Mouse (Mus musculus): Measurements from ENCODE around the gene Btbd11. TPM values are rescaled to one million over a fixed set of nuclear protein-coding genes. Genes with fewer than 3 reads are reported as not detected.

The Btbd11 gene
- polyA plus RNA-seq, 1 experiment from 2014 or later = 8.3 TPM

DNA sequence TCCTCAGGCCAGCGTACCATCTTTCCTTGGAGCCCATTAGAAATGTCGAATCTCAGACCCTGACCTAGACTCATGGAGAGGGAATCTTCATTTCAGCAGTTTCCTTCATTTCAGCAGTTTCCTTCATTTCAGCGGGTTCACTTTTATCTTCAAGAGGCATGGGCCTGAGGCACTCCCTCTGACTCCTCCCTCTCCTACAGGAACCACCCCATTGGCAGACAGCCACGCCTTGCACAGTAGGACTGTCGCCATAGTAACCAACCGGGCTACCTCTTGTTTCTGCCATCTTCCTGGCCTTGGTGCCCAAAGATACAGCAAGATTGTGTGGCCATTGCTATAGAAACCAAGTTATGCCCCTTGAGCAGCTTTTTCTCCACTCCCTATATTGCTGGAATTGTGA, 205.4 kb downstream of the Btbd11 start:
- H3K9me3 ChIP-seq (ENCODE audit: control insufficient read depth, low read length) = no peaks in the 10 kb centered on the region
- H3K27me3 ChIP-seq (ENCODE audit: control insufficient read depth, insufficient read depth, low read length) = no peaks in the 10 kb centered on the region
- WGBS = 48% methylated on average over 6 of the region's 6 CpGs
- peak; percentile 25 for DNase-seq (ENCODE audit: low spot score)
- ATAC-seq (ENCODE audit: low FRiP score) = no peak; the same call in 1 of the 2 replicates
- H3K4me2 ChIP-seq (replicated peaks; ENCODE audit: low read depth, low read length) = no peak overlapping the region
- H3K27ac ChIP-seq (ENCODE audit: low read depth, low read length) = no peak overlapping the region
- no peak overlapping the region for H3K9ac ChIP-seq (ENCODE audit: low read depth, low read length)
- H3K4me3 ChIP-seq (ENCODE audit: low read depth, low read length) = no peak overlapping the region
- no peaks in the 10 kb centered on the region for H3K4me1 ChIP-seq (replicated peaks; ENCODE audit: control insufficient read depth, insufficient read depth, low read length)
- H3K36me3 ChIP-seq (ENCODE audit: control insufficient read depth, insufficient read depth, low read length) = no peaks in the 10 kb centered on the region

DNA sequence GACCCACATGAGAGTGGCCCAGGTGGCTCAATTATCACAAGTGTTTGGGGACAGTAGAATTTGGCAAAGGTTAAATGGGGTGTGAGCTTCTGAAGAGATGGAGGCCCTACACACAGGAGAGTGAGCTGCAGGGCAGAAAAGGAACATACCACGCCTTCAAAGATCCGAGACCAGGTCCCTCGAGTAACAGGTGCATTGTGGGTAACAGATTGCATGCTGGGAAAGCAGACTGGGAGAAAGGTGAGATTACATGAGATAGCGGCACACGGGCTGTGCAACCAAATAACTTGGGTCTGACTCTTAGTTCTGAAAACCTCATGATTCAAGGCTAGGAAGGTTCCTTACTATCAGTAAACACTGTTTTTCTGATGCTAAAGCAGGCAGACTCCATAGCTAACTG, 209.7 kb downstream of the Btbd11 start:
- no peak overlapping the region for H3K4me2 ChIP-seq (replicated peaks; ENCODE audit: low read depth, low read length)
- WGBS = 90% methylated on average over 5 of the region's 5 CpGs
- ATAC-seq (ENCODE audit: low FRiP score) (no peak), DNase-seq (ENCODE audit: low spot score) (no peak)
- H3K9ac ChIP-seq (ENCODE audit: low read depth, low read length) = no peak overlapping the region
- no peaks in the 10 kb centered on the region for H3K4me1 ChIP-seq (replicated peaks; ENCODE audit: control insufficient read depth, insufficient read depth, low read length)
- H3K4me3 ChIP-seq (ENCODE audit: low read depth, low read length) = no peak overlapping the region
- H3K27ac ChIP-seq (ENCODE audit: low read depth, low read length) = no peak overlapping the region
- no peaks in the 10 kb centered on the region for H3K9me3 ChIP-seq (ENCODE audit: control insufficient read depth, low read length)
- no peaks in the 10 kb centered on the region for H3K27me3 ChIP-seq (ENCODE audit: control insufficient read depth, insufficient read depth, low read length)
- no peaks in the 10 kb centered on the region for H3K36me3 ChIP-seq (ENCODE audit: control insufficient read depth, insufficient read depth, low read length)

DNA sequence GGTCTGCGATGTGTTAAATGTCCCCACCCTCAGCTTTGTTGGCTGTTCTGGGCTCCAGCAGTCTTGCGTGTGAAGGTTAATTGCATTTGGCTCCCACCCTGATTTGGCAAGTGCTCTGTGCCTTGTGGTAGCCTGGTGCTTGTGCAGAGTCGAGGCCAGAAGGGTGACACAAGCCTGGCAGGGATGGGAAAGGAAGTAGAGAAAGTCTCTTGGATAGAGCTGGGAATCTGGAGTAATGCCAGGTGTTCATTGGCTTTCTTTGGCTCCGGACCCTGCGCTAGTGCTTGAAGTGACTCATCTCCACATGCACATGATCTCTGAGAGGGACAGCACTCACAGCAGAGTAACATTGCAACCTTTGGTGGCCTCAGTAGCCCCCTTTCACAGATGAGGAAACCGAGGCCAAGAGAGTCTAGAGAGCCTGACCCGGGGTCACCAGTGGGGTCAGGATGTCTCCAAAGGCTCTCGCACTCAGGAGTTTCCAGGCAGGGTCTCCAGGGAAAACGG, 211.5 kb downstream of the Btbd11 start:
- H3K27me3 ChIP-seq (ENCODE audit: control insufficient read depth, insufficient read depth, low read length) = no peaks in the 10 kb centered on the region

DNA sequence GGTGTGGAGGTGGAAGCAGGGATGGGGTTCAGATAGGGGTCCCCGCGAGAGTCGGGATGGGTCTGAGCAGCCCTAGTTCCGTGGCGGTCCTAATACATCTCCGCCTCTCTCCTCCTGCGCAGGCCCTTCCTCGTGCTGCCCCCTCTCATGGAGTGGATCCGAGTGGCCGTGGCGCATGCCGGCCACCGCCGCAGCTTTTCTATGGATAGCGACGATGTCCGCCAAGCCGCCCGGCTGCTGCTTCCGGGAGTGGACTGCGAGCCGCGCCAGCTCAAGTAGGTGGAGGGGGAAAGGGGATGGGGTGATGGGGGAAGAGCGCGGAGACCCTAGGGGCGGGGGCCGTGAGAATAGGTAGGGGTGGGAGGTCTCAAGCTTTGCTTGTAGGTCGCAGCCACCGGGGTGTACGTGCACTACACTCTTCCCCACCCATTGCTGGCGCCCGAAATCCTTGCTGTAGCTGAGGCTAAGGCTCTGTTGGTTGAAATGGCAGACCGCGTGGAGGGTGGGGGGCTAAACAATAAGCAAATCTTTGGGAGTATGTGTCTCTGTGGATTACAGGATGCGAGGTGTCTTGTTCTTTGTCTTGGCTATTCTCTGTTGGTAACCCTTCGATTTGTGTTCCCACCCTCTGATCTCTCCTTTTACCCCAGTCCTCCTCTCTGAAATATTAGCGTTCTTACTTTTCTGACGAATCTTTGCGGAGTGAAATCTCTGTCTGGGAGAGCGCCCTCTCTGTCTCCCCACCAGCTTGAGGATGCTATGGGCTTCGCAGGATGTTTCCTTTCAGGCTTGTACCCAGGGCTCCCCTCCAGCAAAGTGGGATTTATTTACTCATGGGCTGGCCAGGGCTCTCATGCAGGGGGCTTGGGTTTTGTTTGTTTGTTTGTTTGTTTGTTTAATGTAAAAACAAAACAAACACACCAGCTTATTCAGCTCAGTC, 212.3 kb downstream of the Btbd11 start:
- Histone ChIP-seq H3K27me3 (ENCODE audit: control insufficient read depth, insufficient read depth, low read length) (no peaks in the 10 kb centered on the region), H3K9ac (ENCODE audit: low read depth, low read length) (peak overlapping the region; percentile 81), H3K4me2 (replicated peaks; ENCODE audit: low read depth, low read length) (peak overlapping the region; percentile 81), H3K27ac (ENCODE audit: low read depth, low read length) (no peak overlapping the region), H3K4me3 (ENCODE audit: low read depth, low read length) (peak overlapping the region; percentile 47), H3K36me3 (ENCODE audit: control insufficient read depth, insufficient read depth, low read length) (no peaks in the 10 kb centered on the region), H3K4me1 (replicated peaks; ENCODE audit: control insufficient read depth, insufficient read depth, low read length) (no peaks in the 10 kb centered on the region), H3K9me3 (ENCODE audit: control insufficient read depth, low read length) (no peaks in the 10 kb centered on the region)
- DNase-seq (ENCODE audit: low spot score) = peak; percentile 71
- ATAC-seq (ENCODE audit: low FRiP score) = peak; percentile 81
- WGBS = under 1% methylated on average over 25 of the region's 41 CpGs

More for the DNA sequence above, 211.5 kb downstream of the Btbd11 start:
- H3K9me3 ChIP-seq (ENCODE audit: control insufficient read depth, low read length) = no peaks in the 10 kb centered on the region
- peak overlapping the region; percentile 81 for H3K4me2 ChIP-seq (replicated peaks; ENCODE audit: low read depth, low read length)
- H3K9ac ChIP-seq (ENCODE audit: low read depth, low read length) = peak overlapping the region; percentile 81; the same call in 1 of the 2 replicates
- DNase-seq (ENCODE audit: low spot score) (no peak), ATAC-seq (ENCODE audit: low FRiP score) (peak; percentile 48)
- H3K4me1 ChIP-seq (replicated peaks; ENCODE audit: control insufficient read depth, insufficient read depth, low read length) = no peaks in the 10 kb centered on the region
- 40% methylated on average over 9 of the region's 9 CpGs for WGBS
- no peak overlapping the region for H3K27ac ChIP-seq (ENCODE audit: low read depth, low read length)
- H3K36me3 ChIP-seq (ENCODE audit: control insufficient read depth, insufficient read depth, low read length) = no peaks in the 10 kb centered on the region
- peak overlapping the region; percentile 47 for H3K4me3 ChIP-seq (ENCODE audit: low read depth, low read length)

DNA sequence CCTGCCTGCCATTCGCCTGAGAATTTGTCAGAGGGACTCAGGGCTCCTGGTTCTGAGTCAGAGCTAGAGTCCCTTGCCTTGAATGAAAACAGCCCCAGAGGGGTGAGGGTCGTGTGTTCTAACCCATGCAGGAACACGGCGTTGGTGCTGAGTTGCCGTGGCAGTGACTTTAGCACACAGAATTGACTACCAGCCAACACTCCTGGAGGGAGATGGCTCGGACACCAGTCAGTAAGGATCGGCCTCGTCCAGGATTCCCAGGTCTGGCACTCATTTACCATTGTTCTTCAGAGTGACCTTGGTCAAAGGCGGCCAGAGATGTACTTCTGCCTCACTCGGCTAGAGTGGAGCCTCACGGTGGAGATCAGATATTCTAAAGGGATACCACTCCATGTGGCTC, 215.9 kb downstream of the Btbd11 start:
- Histone ChIP-seq H3K27ac (ENCODE audit: low read depth, low read length) (no peak overlapping the region), H3K9me3 (ENCODE audit: control insufficient read depth, low read length) (no peaks in the 10 kb centered on the region), H3K36me3 (ENCODE audit: control insufficient read depth, insufficient read depth, low read length) (no peaks in the 10 kb centered on the region), H3K4me2 (replicated peaks; ENCODE audit: low read depth, low read length) (no peak overlapping the region), H3K9ac (ENCODE audit: low read depth, low read length) (no peak overlapping the region), H3K4me3 (ENCODE audit: low read depth, low read length) (no peak overlapping the region), H3K27me3 (ENCODE audit: control insufficient read depth, insufficient read depth, low read length) (no peaks in the 10 kb centered on the region), H3K4me1 (replicated peaks; ENCODE audit: control insufficient read depth, insufficient read depth, low read length) (no peaks in the 10 kb centered on the region)
- 80% methylated on average over 11 of the region's 11 CpGs for WGBS
- DNase-seq (ENCODE audit: low spot score) = no peak
- ATAC-seq (ENCODE audit: low FRiP score) = no peak

DNA sequence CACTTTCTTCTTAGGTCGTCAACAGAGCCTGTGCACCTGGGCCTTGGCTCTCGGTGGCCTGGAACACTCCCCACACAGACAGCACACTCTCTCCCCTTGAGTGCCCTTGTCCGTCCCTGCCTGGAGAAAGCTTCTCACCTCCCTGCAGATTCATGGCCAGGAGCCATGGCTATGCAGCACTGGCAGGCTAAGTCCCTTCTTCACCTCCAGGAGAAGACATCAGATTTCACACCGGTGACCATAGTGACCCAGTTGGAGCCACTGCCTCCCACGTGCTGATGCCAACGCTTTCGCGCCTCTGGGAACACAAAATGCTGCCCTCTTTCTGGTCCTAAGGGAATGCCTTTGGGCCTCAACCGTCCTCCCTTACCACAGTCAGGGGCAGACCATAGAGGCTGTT, 217.9 kb downstream of the Btbd11 start:
- Histone ChIP-seq H3K4me2 (replicated peaks; ENCODE audit: low read depth, low read length) (no peak overlapping the region), H3K27me3 (ENCODE audit: control insufficient read depth, insufficient read depth, low read length) (no peaks in the 10 kb centered on the region), H3K4me1 (replicated peaks; ENCODE audit: control insufficient read depth, insufficient read depth, low read length) (no peaks in the 10 kb centered on the region), H3K4me3 (ENCODE audit: low read depth, low read length) (no peak overlapping the region), H3K9me3 (ENCODE audit: control insufficient read depth, low read length) (no peaks in the 10 kb centered on the region), H3K27ac (ENCODE audit: low read depth, low read length) (no peak overlapping the region), H3K36me3 (ENCODE audit: control insufficient read depth, insufficient read depth, low read length) (no peaks in the 10 kb centered on the region), H3K9ac (ENCODE audit: low read depth, low read length) (no peak overlapping the region)
- no peak for ATAC-seq (ENCODE audit: low FRiP score)
- WGBS = 80% methylated on average over 9 of the region's 9 CpGs
- DNase-seq (ENCODE audit: low spot score) = no peak

DNA sequence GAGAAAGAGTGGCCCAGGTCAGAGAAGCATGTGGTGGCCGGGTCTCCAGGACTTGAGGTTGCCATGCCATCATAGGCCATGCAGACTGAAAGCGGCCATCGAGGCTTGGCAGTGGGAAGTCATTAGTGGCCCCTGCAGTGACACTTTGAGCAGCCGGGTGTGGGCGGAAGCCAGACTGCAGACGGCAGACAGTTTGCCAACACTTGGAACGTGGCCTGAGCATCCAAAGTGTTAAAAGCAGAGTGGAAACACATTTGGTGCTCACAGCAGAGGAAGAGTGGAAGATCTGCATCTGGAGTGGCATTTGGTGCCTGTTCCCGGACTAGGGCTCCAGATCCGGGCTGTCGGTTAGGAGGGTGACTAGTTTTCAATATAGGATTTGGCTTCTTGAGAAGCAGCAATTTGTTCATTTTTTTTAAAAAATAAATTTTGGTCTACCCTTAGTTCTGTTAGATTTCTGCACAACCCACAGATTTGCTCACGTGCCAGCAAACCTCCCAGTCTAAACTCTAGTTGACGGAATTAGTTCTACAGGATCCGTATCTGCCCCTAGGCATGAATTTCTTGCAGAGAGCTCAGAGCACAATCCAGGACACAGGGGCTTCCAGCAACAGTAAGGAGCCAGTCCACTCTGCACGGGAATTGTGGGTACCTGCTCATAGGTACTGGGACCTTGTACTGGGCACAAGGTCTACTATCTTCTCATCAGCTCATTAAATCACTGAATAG, 222.1 kb downstream of the Btbd11 start:
- 87% methylated on average over 14 of the region's 14 CpGs for WGBS
- H3K9me3 ChIP-seq (ENCODE audit: control insufficient read depth, low read length) = no peaks in the 10 kb centered on the region
- no peaks in the 10 kb centered on the region for H3K36me3 ChIP-seq (ENCODE audit: control insufficient read depth, insufficient read depth, low read length)
- no peak overlapping the region for H3K27ac ChIP-seq (ENCODE audit: low read depth, low read length)
- H3K9ac ChIP-seq (ENCODE audit: low read depth, low read length) = no peak overlapping the region
- no peak overlapping the region for H3K4me3 ChIP-seq (ENCODE audit: low read depth, low read length)
- no peak for DNase-seq (ENCODE audit: low spot score)
- no peak overlapping the region for H3K4me2 ChIP-seq (replicated peaks; ENCODE audit: low read depth, low read length)
- ATAC-seq (ENCODE audit: low FRiP score) = no peak
- no peaks in the 10 kb centered on the region for H3K4me1 ChIP-seq (replicated peaks; ENCODE audit: control insufficient read depth, insufficient read depth, low read length)
- H3K27me3 ChIP-seq (ENCODE audit: control insufficient read depth, insufficient read depth, low read length) = no peaks in the 10 kb centered on the region

DNA sequence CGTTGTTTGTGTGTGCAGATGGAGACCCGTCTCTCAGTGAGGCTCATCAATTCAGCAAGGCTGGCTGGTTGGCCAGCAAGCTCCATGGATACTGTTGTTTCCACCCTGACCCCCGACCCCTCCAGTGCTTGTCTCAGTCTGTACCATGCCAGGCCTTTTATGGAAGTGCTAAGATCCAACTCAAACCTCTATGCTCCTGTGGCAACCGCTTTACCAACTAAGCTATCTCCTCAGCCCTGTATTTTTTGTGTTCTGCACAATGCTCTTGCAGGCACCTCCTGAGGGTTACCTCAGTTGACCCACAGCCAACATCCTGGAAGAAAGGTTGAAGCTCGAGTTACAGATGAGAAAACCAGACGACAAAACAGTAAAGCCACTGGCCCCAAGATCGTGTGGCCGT, 230.5 kb downstream of the Btbd11 start:
- DNase-seq (ENCODE audit: low spot score) (peak; percentile 29), ATAC-seq (ENCODE audit: low FRiP score) (0 out of 2 replicates have a peak, but pooled peaks have one; percentile 35)
- no peak overlapping the region for H3K4me3 ChIP-seq (ENCODE audit: low read depth, low read length)
- H3K4me2 ChIP-seq (replicated peaks; ENCODE audit: low read depth, low read length) = no peak overlapping the region
- peak overlapping the region; percentile 39; the same call in 1 of the 2 replicates for H3K27ac ChIP-seq (ENCODE audit: low read depth, low read length)
- H3K9ac ChIP-seq (ENCODE audit: low read depth, low read length) = no peak overlapping the region
- H3K36me3 ChIP-seq (ENCODE audit: control insufficient read depth, insufficient read depth, low read length) = no peaks in the 10 kb centered on the region
- peaks cover 3% of the 10 kb centered on the region; the same call in 1 of the 2 replicates for H3K4me1 ChIP-seq (replicated peaks; ENCODE audit: control insufficient read depth, insufficient read depth, low read length)
- no peaks in the 10 kb centered on the region for H3K9me3 ChIP-seq (ENCODE audit: control insufficient read depth, low read length)
- no peaks in the 10 kb centered on the region for H3K27me3 ChIP-seq (ENCODE audit: control insufficient read depth, insufficient read depth, low read length)
- WGBS = 31% methylated on average over 8 of the region's 8 CpGs

All from hindbrain, embryonic 11.5 days (tissue).